Mouse (Mus musculus): ENCODE results near the gene Mat2a.
"Not testable (repeated sequence)": the region's sequence is repeated elsewhere in the genome, so short reads cannot be mapped to it uniquely, and the experiment has no call there.

Gene Mat2a

GRCm38 (mm10) chr6:72439355-72440185 is at the start of gene Mat2a:
Gene Mat2a, minus strand, starts transcription at chr6:72439558.
- peak; percentile 90 for DNase-seq (ENCODE audit: extremely low read depth, low read depth)

GRCm38 (mm10) chr6:72488850-72489249 is 49.5 kb upstream of the Mat2a start:
- DNase-seq (ENCODE audit: extremely low read depth, low read depth), result no peak

GRCm38 (mm10) chr6:72487282-72487681 is 47.9 kb upstream of the Mat2a start:
- no peak for DNase-seq (ENCODE audit: extremely low read depth, low read depth)

- no peak for DNase-seq (ENCODE audit: extremely low read depth, low read depth)
Measured at GRCm38 (mm10) chr6:72486307-72486706, 46.9 kb upstream of the Mat2a start.

- DNase-seq (ENCODE audit: extremely low read depth, low read depth), result no peak
Measured at GRCm38 (mm10) chr6:72484887-72485286, 45.5 kb upstream of the Mat2a start.

GRCm38 (mm10) chr6:72482156-72482555 is 42.8 kb upstream of the Mat2a start:
- no peak for DNase-seq (ENCODE audit: extremely low read depth, low read depth)

- no peak for DNase-seq (ENCODE audit: extremely low read depth, low read depth)
Measured at GRCm38 (mm10) chr6:72480422-72480702, 41.0 kb upstream of the Mat2a start.

- no peak for DNase-seq (ENCODE audit: extremely low read depth, low read depth)
Measured at GRCm38 (mm10) chr6:72479645-72480421, 40.5 kb upstream of the Mat2a start.

GRCm38 (mm10) chr6:72478691-72479090 is 39.3 kb upstream of the Mat2a start:
- DNase-seq (ENCODE audit: extremely low read depth, low read depth), result not testable (repeated sequence)

GRCm38 (mm10) chr6:72477621-72478020 is 38.3 kb upstream of the Mat2a start:
- no peak for DNase-seq (ENCODE audit: extremely low read depth, low read depth)

- DNase-seq (ENCODE audit: extremely low read depth, low read depth), result no peak
Measured at GRCm38 (mm10) chr6:72476836-72477235, 37.5 kb upstream of the Mat2a start.

- DNase-seq (ENCODE audit: extremely low read depth, low read depth), result no peak
Measured at GRCm38 (mm10) chr6:72475221-72475985, 36.0 kb upstream of the Mat2a start.

- no peak for DNase-seq (ENCODE audit: extremely low read depth, low read depth)
Measured at GRCm38 (mm10) chr6:72473264-72474041, 34.1 kb upstream of the Mat2a start.

- no peak for DNase-seq (ENCODE audit: extremely low read depth, low read depth)
Measured at GRCm38 (mm10) chr6:72466171-72466570, 26.8 kb upstream of the Mat2a start.

GRCm38 (mm10) chr6:72465361-72466157 is 26.2 kb upstream of the Mat2a start:
- no peak for DNase-seq (ENCODE audit: extremely low read depth, low read depth)

GRCm38 (mm10) chr6:72462550-72463257 is 23.3 kb upstream of the Mat2a start:
- not testable (repeated sequence) for DNase-seq (ENCODE audit: extremely low read depth, low read depth)

- DNase-seq (ENCODE audit: extremely low read depth, low read depth), result no peak
Measured at GRCm38 (mm10) chr6:72460036-72460801, 20.9 kb upstream of the Mat2a start.

- no peak for DNase-seq (ENCODE audit: extremely low read depth, low read depth)
Measured at GRCm38 (mm10) chr6:72458921-72459320, 19.6 kb upstream of the Mat2a start.

- DNase-seq (ENCODE audit: extremely low read depth, low read depth), result no peak
Measured at GRCm38 (mm10) chr6:72458418-72458817, 19.1 kb upstream of the Mat2a start.
